Mouse (Mus musculus) erythroblast, embryonic 14.5 days (primary cell): ENCODE results near the gene Lix1l.

Source experiments
- GATA1 ChIP-seq: IDR thresholded peaks from 2 replicates; pipeline ENCODE4 v1.6.1; 2012; ENCODE audit warnings: low read length, inconsistent platforms, mixed read lengths
- TAL1 ChIP-seq: IDR thresholded peaks from 3 replicates; pipeline ENCODE4 v1.6.1; 2012; ENCODE audit warnings: low read length, inconsistent platforms, mixed read lengths

- TF ChIP-seq GATA1 (no peak), TAL1 (no peak)
Observed at GRCm38 (mm10) chr3:96634928-96635879, 34.3 kb downstream of the Lix1l start, which contains the start of the genes Pex11b and Gm42957.
